Mouse (Mus musculus): ENCODE measurements around the gene Ptpn1. TPM values are rescaled to one million over a fixed set of nuclear protein-coding genes. Genes with fewer than 3 reads are reported as not detected.

The Ptpn1 gene
- polyA plus RNA-seq, 1 experiment from 2014 or later: 56.7 TPM

GRCm38 (mm10) chr2:167942199-167942925 is 10.5 kb downstream of the Ptpn1 start:
- Histone ChIP-seq H3K27me3 (ENCODE audit: insufficient read depth, low read length) (no peaks in the 10 kb centered on the region), H3K9ac (replicated peaks; ENCODE audit: low read length) (no peak overlapping the region), H3K4me3 (ENCODE audit: low read length) (no peak overlapping the region), H3K9me3 (ENCODE audit: low read length) (no peaks in the 10 kb centered on the region), H3K4me1 (ENCODE audit: insufficient read depth, low read length) (peaks cover 45% of the 10 kb centered on the region), H3K27ac (ENCODE audit: low read length) (peak overlapping the region; percentile 44), H3K4me2 (replicated peaks; ENCODE audit: low read depth, low read length) (peak overlapping the region; percentile 16; the same call in 1 of the 2 replicates), H3K36me3 (ENCODE audit: insufficient read depth, low read length) (no peaks in the 10 kb centered on the region)
- ATAC-seq (ENCODE audit: low FRiP score, low TSS enrichment): peak; percentile 50; the same call in 1 of the 2 replicates
- WGBS: 30% methylated on average over 8 of the region's 8 CpGs

- Histone ChIP-seq H3K9me3 (ENCODE audit: low read length) (no peaks in the 10 kb centered on the region), H3K4me3 (ENCODE audit: low read length) (no peak overlapping the region), H3K4me1 (ENCODE audit: insufficient read depth, low read length) (peaks cover 50% of the 10 kb centered on the region), H3K36me3 (ENCODE audit: insufficient read depth, low read length) (no peaks in the 10 kb centered on the region), H3K9ac (replicated peaks; ENCODE audit: low read length) (peak overlapping the region; percentile 2; the same call in 1 of the 2 replicates), H3K4me2 (replicated peaks; ENCODE audit: low read depth, low read length) (peak overlapping the region; percentile 16; the same call in 1 of the 2 replicates), H3K27me3 (ENCODE audit: insufficient read depth, low read length) (no peaks in the 10 kb centered on the region), H3K27ac (ENCODE audit: low read length) (peak overlapping the region; percentile 44)
- no peak for ATAC-seq (ENCODE audit: low FRiP score, low TSS enrichment)
- 42% methylated on average over 12 of the region's 12 CpGs for WGBS
Observed at GRCm38 (mm10) chr2:167942926-167943633, 11.2 kb downstream of the Ptpn1 start.

GRCm38 (mm10) chr2:167944193-167944592 is 12.3 kb downstream of the Ptpn1 start:
- H3K4me1 ChIP-seq (ENCODE audit: insufficient read depth, low read length): peaks cover 51% of the 10 kb centered on the region
- no peak overlapping the region for H3K27ac ChIP-seq (ENCODE audit: low read length)
- no peaks in the 10 kb centered on the region for H3K36me3 ChIP-seq (ENCODE audit: insufficient read depth, low read length)
- ATAC-seq (ENCODE audit: low FRiP score, low TSS enrichment): no peak
- H3K4me2 ChIP-seq (replicated peaks; ENCODE audit: low read depth, low read length): no peak overlapping the region
- H3K27me3 ChIP-seq (ENCODE audit: insufficient read depth, low read length): no peaks in the 10 kb centered on the region
- no peak overlapping the region for H3K9ac ChIP-seq (replicated peaks; ENCODE audit: low read length)
- H3K4me3 ChIP-seq (ENCODE audit: low read length): no peak overlapping the region
- 90% methylated on average over 3 of the region's 3 CpGs for WGBS
- H3K9me3 ChIP-seq (ENCODE audit: low read length): no peaks in the 10 kb centered on the region

- H3K9ac ChIP-seq (replicated peaks; ENCODE audit: low read length): no peak overlapping the region
- H3K4me2 ChIP-seq (replicated peaks; ENCODE audit: low read depth, low read length): no peak overlapping the region
- no peaks in the 10 kb centered on the region for H3K36me3 ChIP-seq (ENCODE audit: insufficient read depth, low read length)
- 86% methylated on average over 5 of the region's 5 CpGs for WGBS
- H3K27ac ChIP-seq (ENCODE audit: low read length): no peak overlapping the region
- H3K4me3 ChIP-seq (ENCODE audit: low read length): no peak overlapping the region
- peaks cover 44% of the 10 kb centered on the region for H3K4me1 ChIP-seq (ENCODE audit: insufficient read depth, low read length)
- H3K9me3 ChIP-seq (ENCODE audit: low read length): no peaks in the 10 kb centered on the region
- H3K27me3 ChIP-seq (ENCODE audit: insufficient read depth, low read length): no peaks in the 10 kb centered on the region
- no peak for ATAC-seq (ENCODE audit: low FRiP score, low TSS enrichment)
Observed at GRCm38 (mm10) chr2:167945451-167945850, 13.6 kb downstream of the Ptpn1 start.

- 75% methylated on average over 3 of the region's 3 CpGs for WGBS
- no peak overlapping the region for H3K9ac ChIP-seq (replicated peaks; ENCODE audit: low read length)
- H3K4me1 ChIP-seq (ENCODE audit: insufficient read depth, low read length): peaks cover 38% of the 10 kb centered on the region
- no peaks in the 10 kb centered on the region for H3K27me3 ChIP-seq (ENCODE audit: insufficient read depth, low read length)
- ATAC-seq (ENCODE audit: low FRiP score, low TSS enrichment): no peak
- no peak overlapping the region for H3K4me3 ChIP-seq (ENCODE audit: low read length)
- no peaks in the 10 kb centered on the region for H3K9me3 ChIP-seq (ENCODE audit: low read length)
- no peaks in the 10 kb centered on the region for H3K36me3 ChIP-seq (ENCODE audit: insufficient read depth, low read length)
- H3K4me2 ChIP-seq (replicated peaks; ENCODE audit: low read depth, low read length): no peak overlapping the region
- H3K27ac ChIP-seq (ENCODE audit: low read length): no peak overlapping the region
Observed at GRCm38 (mm10) chr2:167947251-167947650, 15.4 kb downstream of the Ptpn1 start.

GRCm38 (mm10) chr2:167948047-167948446 is 16.2 kb downstream of the Ptpn1 start:
- no peaks in the 10 kb centered on the region for H3K9me3 ChIP-seq (ENCODE audit: low read length)
- H3K36me3 ChIP-seq (ENCODE audit: insufficient read depth, low read length): no peaks in the 10 kb centered on the region
- peaks cover 30% of the 10 kb centered on the region for H3K4me1 ChIP-seq (ENCODE audit: insufficient read depth, low read length)
- no peak overlapping the region for H3K9ac ChIP-seq (replicated peaks; ENCODE audit: low read length)
- WGBS: 77% methylated on average over 6 of the region's 6 CpGs
- H3K27ac ChIP-seq (ENCODE audit: low read length): no peak overlapping the region
- no peak for ATAC-seq (ENCODE audit: low FRiP score, low TSS enrichment)
- no peaks in the 10 kb centered on the region for H3K27me3 ChIP-seq (ENCODE audit: insufficient read depth, low read length)
- no peak overlapping the region for H3K4me3 ChIP-seq (ENCODE audit: low read length)
- H3K4me2 ChIP-seq (replicated peaks; ENCODE audit: low read depth, low read length): no peak overlapping the region

- Histone ChIP-seq H3K4me2 (replicated peaks; ENCODE audit: low read depth, low read length) (no peak overlapping the region), H3K27ac (ENCODE audit: low read length) (no peak overlapping the region), H3K27me3 (ENCODE audit: insufficient read depth, low read length) (no peaks in the 10 kb centered on the region), H3K36me3 (ENCODE audit: insufficient read depth, low read length) (no peaks in the 10 kb centered on the region), H3K9me3 (ENCODE audit: low read length) (no peaks in the 10 kb centered on the region), H3K9ac (replicated peaks; ENCODE audit: low read length) (no peak overlapping the region), H3K4me3 (ENCODE audit: low read length) (no peak overlapping the region), H3K4me1 (ENCODE audit: insufficient read depth, low read length) (peaks cover 26% of the 10 kb centered on the region)
- ATAC-seq (ENCODE audit: low FRiP score, low TSS enrichment): no peak
- 71% methylated on average over 13 of the region's 13 CpGs for WGBS
Observed at GRCm38 (mm10) chr2:167948557-167948956, 16.7 kb downstream of the Ptpn1 start.

GRCm38 (mm10) chr2:167949250-167949649 is 17.4 kb downstream of the Ptpn1 start:
- 33% methylated on average over 6 of the region's 6 CpGs for WGBS
- Histone ChIP-seq H3K4me1 (ENCODE audit: insufficient read depth, low read length) (peaks cover 26% of the 10 kb centered on the region), H3K4me2 (replicated peaks; ENCODE audit: low read depth, low read length) (no peak overlapping the region), H3K27me3 (ENCODE audit: insufficient read depth, low read length) (no peaks in the 10 kb centered on the region), H3K36me3 (ENCODE audit: insufficient read depth, low read length) (no peaks in the 10 kb centered on the region), H3K9me3 (ENCODE audit: low read length) (no peaks in the 10 kb centered on the region), H3K27ac (ENCODE audit: low read length) (peak overlapping the region; percentile 67; the same call in 1 of the 2 replicates), H3K9ac (replicated peaks; ENCODE audit: low read length) (no peak overlapping the region), H3K4me3 (ENCODE audit: low read length) (no peak overlapping the region)
- 0 out of 2 replicates have a peak, but pooled peaks have one; percentile 25 for ATAC-seq (ENCODE audit: low FRiP score, low TSS enrichment)

- Histone ChIP-seq H3K9ac (replicated peaks; ENCODE audit: low read length) (no peak overlapping the region), H3K9me3 (ENCODE audit: low read length) (no peaks in the 10 kb centered on the region), H3K4me3 (ENCODE audit: low read length) (no peak overlapping the region), H3K4me1 (ENCODE audit: insufficient read depth, low read length) (peaks cover 26% of the 10 kb centered on the region), H3K27ac (ENCODE audit: low read length) (peak overlapping the region; percentile 67; the same call in 1 of the 2 replicates), H3K4me2 (replicated peaks; ENCODE audit: low read depth, low read length) (no peak overlapping the region), H3K36me3 (ENCODE audit: insufficient read depth, low read length) (no peaks in the 10 kb centered on the region), H3K27me3 (ENCODE audit: insufficient read depth, low read length) (no peaks in the 10 kb centered on the region)
- WGBS: 66% methylated on average over 2 of the region's 2 CpGs
- no peak for ATAC-seq (ENCODE audit: low FRiP score, low TSS enrichment)
Observed at GRCm38 (mm10) chr2:167949808-167950207, 18.0 kb downstream of the Ptpn1 start.

GRCm38 (mm10) chr2:167950681-167951080 is 18.8 kb downstream of the Ptpn1 start:
- H3K27ac ChIP-seq (ENCODE audit: low read length): no peak overlapping the region
- 0 out of 2 replicates have a peak, but pooled peaks have one; percentile 35 for ATAC-seq (ENCODE audit: low FRiP score, low TSS enrichment)

More at GRCm38 (mm10) chr2:167950681-167951080, 18.8 kb downstream of the Ptpn1 start:
- no peak overlapping the region for H3K9ac ChIP-seq (replicated peaks; ENCODE audit: low read length)
- H3K4me2 ChIP-seq (replicated peaks; ENCODE audit: low read depth, low read length): no peak overlapping the region
- no peaks in the 10 kb centered on the region for H3K9me3 ChIP-seq (ENCODE audit: low read length)
- H3K27me3 ChIP-seq (ENCODE audit: insufficient read depth, low read length): no peaks in the 10 kb centered on the region
- no peaks in the 10 kb centered on the region for H3K36me3 ChIP-seq (ENCODE audit: insufficient read depth, low read length)
- H3K4me3 ChIP-seq (ENCODE audit: low read length): no peak overlapping the region
- peaks cover 26% of the 10 kb centered on the region for H3K4me1 ChIP-seq (ENCODE audit: insufficient read depth, low read length)
- WGBS: 70% methylated on average over 6 of the region's 6 CpGs

Data from kidney, embryonic 16.5 days (tissue).